8 mouse cellular contexts compared by ENCODE assay signal in the genomic region with DNA sequence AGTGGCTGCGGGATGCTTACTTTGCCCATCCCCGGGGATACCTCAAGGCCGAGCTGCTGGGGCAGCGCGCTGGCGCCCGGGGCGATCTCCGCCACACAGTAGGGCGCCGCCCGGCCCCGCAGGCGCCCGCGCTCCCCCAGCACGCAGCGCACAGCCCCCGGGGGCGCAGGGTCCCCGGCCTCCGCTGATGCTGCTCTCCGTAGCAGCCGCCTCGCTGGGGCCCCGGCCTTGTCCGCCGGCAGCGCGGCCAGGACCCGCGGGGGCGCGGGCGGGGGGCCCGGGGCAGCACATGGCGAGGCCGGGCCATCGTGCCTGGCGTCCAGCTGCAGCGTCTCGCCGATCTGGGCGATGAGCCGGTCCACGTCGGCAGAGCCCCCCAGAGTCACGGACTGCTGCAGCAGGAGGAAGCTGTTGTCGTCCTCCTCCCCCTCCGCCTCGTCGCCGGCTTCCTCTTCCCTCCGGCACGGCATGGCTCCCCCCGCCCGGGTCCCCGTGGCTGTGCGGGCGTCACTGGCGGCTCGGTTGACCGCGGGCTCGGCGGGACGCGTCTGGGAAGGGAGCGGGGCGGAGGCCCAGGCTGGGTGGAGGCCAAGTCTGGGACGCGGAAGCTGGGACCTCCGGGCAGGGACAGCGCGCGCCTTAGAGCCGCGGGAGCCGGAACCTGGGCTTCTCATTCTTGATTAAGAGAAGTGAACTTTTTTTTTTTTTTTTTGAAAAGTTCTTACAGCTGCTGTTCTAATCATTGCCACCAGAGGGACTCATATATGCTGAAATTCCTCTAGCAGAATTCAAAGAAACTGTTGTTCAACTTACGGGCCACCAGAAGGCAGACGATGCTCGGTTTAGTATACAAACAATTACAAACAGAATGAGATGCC. TPM values are rescaled to one million over a fixed set of nuclear protein-coding genes. Genes with fewer than 3 reads are reported as not detected.
DNase-seq lines count a peak whose midpoint lies in the region; ATAC-seq and TF ChIP-seq lines count a peak whose summit lies in the region.

Gene Peg12 (minus strand): TSS at position 633 of the 878 bp plus-strand sequence.

- peak; percentile 23; the same call in 1 of the 2 replicates for TF ChIP-seq CTCF in liver, embryonic 14.5 days (IDR thresholded peaks at IDR 0.05; ENCODE audit: low read depth)

- peak within 1 kb of the TSS; percentile 91 for H3K27ac ChIP-seq in embryonic facial prominence, embryonic 13.5 days
- H3K27ac ChIP-seq in heart, embryonic 12.5 days (ENCODE audit: poor library complexity, severe bottlenecking): peak within 1 kb of the TSS; percentile 74
- peak within 1 kb of the TSS; percentile 95 for H3K27ac ChIP-seq in kidney, embryonic 16.5 days (ENCODE audit: low read length)
- H3K27ac ChIP-seq in liver, embryonic 14.5 days: no peak within 1 kb of the TSS
- H3K27ac ChIP-seq in neural tube, embryonic 12.5 days: peak within 1 kb of the TSS; percentile 64

- H3K36me3 ChIP-seq in embryonic facial prominence, embryonic 13.5 days: no peaks in the 10 kb centered on the region
- no peaks in the 10 kb centered on the region for H3K36me3 ChIP-seq in heart, embryonic 12.5 days
- no peaks in the 10 kb centered on the region for H3K36me3 ChIP-seq in kidney, embryonic 16.5 days (ENCODE audit: insufficient read depth, low read length)
- H3K36me3 ChIP-seq in liver, embryonic 14.5 days (replicated peaks; ENCODE audit: control insufficient read depth, insufficient read depth, low read depth): no peaks in the 10 kb centered on the region
- no peaks in the 10 kb centered on the region for H3K36me3 ChIP-seq in neural tube, embryonic 12.5 days

- peak; percentile 72 for ATAC-seq in embryonic facial prominence, embryonic 13.5 days (ENCODE audit: insufficient number of reproducible peaks, insufficient read depth, low FRiP score, low TSS enrichment, low read depth)
- ATAC-seq in heart, embryonic 12.5 days (ENCODE audit: insufficient number of reproducible peaks, low FRiP score): peak; percentile 83
- ATAC-seq in kidney, embryonic 16.5 days (ENCODE audit: low FRiP score, low TSS enrichment): peak; percentile 93
- peak; percentile 70 for ATAC-seq in liver, embryonic 14.5 days (ENCODE audit: insufficient read depth)
- peak; percentile 65 for ATAC-seq in neural tube, embryonic 12.5 days (ENCODE audit: low FRiP score, low read depth)

- peak; percentile 26 for DNase-seq in A20 (ENCODE audit: low read depth, low spot score)
- DNase-seq in adrenal gland, postnatal 25 days: peak; percentile 55
- peak; percentile 3 to 10 (median 9) for DNase-seq in liver, embryonic 14.5 days (ENCODE audit: low read depth in 3 of 3, low spot score in 3 of 3)
- DNase-seq in thymus, adult 18-20 months: peak; percentile 5 to 20

- H3K9ac ChIP-seq in embryonic facial prominence, embryonic 13.5 days: peak within 1 kb of the TSS; percentile 84
- peak within 1 kb of the TSS; percentile 82 for H3K9ac ChIP-seq in heart, embryonic 12.5 days
- H3K9ac ChIP-seq in kidney, embryonic 16.5 days (replicated peaks; ENCODE audit: low read length): peak within 1 kb of the TSS; percentile 78
- H3K9ac ChIP-seq in liver, embryonic 14.5 days (replicated peaks): peak within 1 kb of the TSS; percentile 7; the same call in 1 of the 2 replicates
- peak within 1 kb of the TSS; percentile 88 for H3K9ac ChIP-seq in neural tube, embryonic 12.5 days

- no peaks in the 10 kb centered on the region for H3K27me3 ChIP-seq in embryonic facial prominence, embryonic 13.5 days
- H3K27me3 ChIP-seq in heart, embryonic 12.5 days (replicated peaks): 0 out of 2 replicates have a peak, but pooled peaks cover 5% of the 10 kb centered on the region
- H3K27me3 ChIP-seq in kidney, embryonic 16.5 days (ENCODE audit: insufficient read depth, low read length): no peaks in the 10 kb centered on the region
- H3K27me3 ChIP-seq in liver, embryonic 14.5 days (ENCODE audit: control insufficient read depth, insufficient read depth, low read length): no peaks in the 10 kb centered on the region
- H3K27me3 ChIP-seq in neural tube, embryonic 12.5 days (replicated peaks): no peaks in the 10 kb centered on the region

- no peak for TF ChIP-seq EP300 in liver, embryonic 14.5 days (IDR thresholded peaks at IDR 0.05; ENCODE audit: low read depth)

- WGBS in embryonic facial prominence, embryonic 13.5 days: 21% methylated on average over 72 of the region's 82 CpGs
- WGBS in heart, embryonic 12.5 days: 14% methylated on average over 80 of the region's 82 CpGs
- WGBS in kidney, embryonic 16.5 days: 14% methylated on average over 73 of the region's 82 CpGs
- WGBS in liver, embryonic 14.5 days (ENCODE audit: insufficient replicate concordance): 11% methylated on average over 70 of the region's 82 CpGs
- WGBS in neural tube, embryonic 12.5 days: 18% methylated on average over 82 of the region's 82 CpGs

- peak within 1 kb of the TSS; percentile 61 for H3K4me2 ChIP-seq in embryonic facial prominence, embryonic 13.5 days
- H3K4me2 ChIP-seq in heart, embryonic 12.5 days: peak within 1 kb of the TSS; percentile 76
- H3K4me2 ChIP-seq in kidney, embryonic 16.5 days (replicated peaks; ENCODE audit: low read depth, low read length): peak within 1 kb of the TSS; percentile 59
- peak within 1 kb of the TSS; percentile 62 for H3K4me2 ChIP-seq in liver, embryonic 14.5 days (ENCODE audit: low read depth)
- peak within 1 kb of the TSS; percentile 60 for H3K4me2 ChIP-seq in neural tube, embryonic 12.5 days (replicated peaks)

- peak within 1 kb of the TSS; percentile 60 for H3K4me3 ChIP-seq in embryonic facial prominence, embryonic 13.5 days
- H3K4me3 ChIP-seq in heart, embryonic 12.5 days: peak within 1 kb of the TSS; percentile 66
- H3K4me3 ChIP-seq in kidney, embryonic 16.5 days (ENCODE audit: low read length): peak within 1 kb of the TSS; percentile 61
- H3K4me3 ChIP-seq in liver, embryonic 14.5 days (ENCODE audit: insufficient read depth in 1 of 2, low read depth in 2 of 2, low read length in 2 of 2): peak within 1 kb of the TSS; percentile 40 to 43
- peak within 1 kb of the TSS; percentile 70 for H3K4me3 ChIP-seq in neural tube, embryonic 12.5 days

- H3K9me3 ChIP-seq in embryonic facial prominence, embryonic 13.5 days: peaks cover 4% of the 10 kb centered on the region; the same call in 1 of the 2 replicates
- H3K9me3 ChIP-seq in heart, embryonic 12.5 days (replicated peaks): peaks cover 16% of the 10 kb centered on the region
- H3K9me3 ChIP-seq in kidney, embryonic 16.5 days (ENCODE audit: low read length): peaks cover 11% of the 10 kb centered on the region
- H3K9me3 ChIP-seq in liver, embryonic 14.5 days (ENCODE audit: control insufficient read depth, low read length): no peaks in the 10 kb centered on the region
- H3K9me3 ChIP-seq in neural tube, embryonic 12.5 days: 0 out of 2 replicates have a peak, but pooled peaks cover 17% of the 10 kb centered on the region

- no peaks in the 10 kb centered on the region for H3K4me1 ChIP-seq in embryonic facial prominence, embryonic 13.5 days
- no peaks in the 10 kb centered on the region for H3K4me1 ChIP-seq in heart, embryonic 12.5 days (replicated peaks)
- H3K4me1 ChIP-seq in kidney, embryonic 16.5 days (ENCODE audit: insufficient read depth, low read length): no peaks in the 10 kb centered on the region
- no peaks in the 10 kb centered on the region for H3K4me1 ChIP-seq in liver, embryonic 14.5 days (replicated peaks; ENCODE audit: control insufficient read depth in 2 of 2, insufficient read depth in 2 of 2, low read length in 1 of 2)
- H3K4me1 ChIP-seq in neural tube, embryonic 12.5 days: no peaks in the 10 kb centered on the region; the same call in 1 of the 2 replicates

RNA-seq across cellular contexts. Expression of gene Peg12, which starts in this region (rescaled TPM):
- total RNA-seq in adrenal gland, postnatal 25 days (2021): 2.0 and 3.1 TPM in 2 replicates
- 29.3 and 31.5 TPM in 2 replicates for polyA plus RNA-seq in embryonic facial prominence, embryonic 13.5 days (2015; fragmentation: Nextera tagmentation; extraction: Ambion mirVana)
- 11.9 and 13.5 TPM in 2 replicates for polyA plus RNA-seq in heart, embryonic 12.5 days (2016; fragmentation: Nextera tagmentation; extraction: Ambion mirVana)
- polyA plus RNA-seq in kidney, embryonic 16.5 days (2015; fragmentation: Nextera tagmentation; extraction: Ambion mirVana): 24.2 and 25.4 TPM in 2 replicates
- 0.44 and 0.69 TPM in 2 replicates for polyA plus RNA-seq in liver, embryonic 14.5 days (2012; rRNA removed)
- 1.7 and 2.5 TPM in 2 replicates for polyA plus RNA-seq in liver, embryonic 14.5 days (2014; fragmentation: Nextera tagmentation; extraction: Ambion mirVana)
- polyA plus RNA-seq in neural tube, embryonic 12.5 days (2016; fragmentation: Nextera tagmentation; extraction: Ambion mirVana): 47.2 and 52.7 TPM in 2 replicates

Comparison
In these comparisons a context has a peak if more than half of its experiments do, and no peak if none do; other contexts are left out.
1. H3K9ac ChIP-seq: peak in every context shown above with its lines; median percentile 88 in neural tube, embryonic 12.5 days; 84 in embryonic facial prominence, embryonic 13.5 days; 82 in heart, embryonic 12.5 days; 78 in kidney, embryonic 16.5 days; 7 in liver, embryonic 14.5 days.